Mouse (Mus musculus): ENCODE results near the gene Slc2a4.
A peak's percentile ranks its signal among the peaks of the same experiment; 100 is the strongest.
"Not testable (repeated sequence)": the region's sequence is repeated elsewhere in the genome, so short reads cannot be mapped to it uniquely, and the experiment has no call there.

The Slc2a4 gene

DNA sequence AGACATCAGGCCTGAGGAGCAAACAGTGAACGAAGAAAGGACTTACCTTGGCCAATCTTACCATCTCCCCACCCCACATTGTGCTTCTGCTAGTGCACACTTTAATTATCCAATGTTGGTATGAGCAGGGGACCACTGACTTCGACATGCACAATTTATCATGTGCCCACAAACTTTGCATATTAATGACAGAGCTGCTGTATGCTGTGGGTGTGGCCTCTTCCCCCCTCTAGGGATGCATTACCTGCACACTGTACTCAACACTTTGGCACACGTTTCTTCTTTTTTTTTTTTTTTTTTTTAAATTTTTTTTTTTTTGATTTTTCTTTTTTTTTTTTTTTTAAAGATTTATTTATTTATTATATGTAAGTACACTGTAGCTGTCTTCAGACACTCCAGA is 22.8 kb upstream of the Slc2a4 start:
- no peak for DNase-seq (ENCODE audit: low spot score)

DNA sequence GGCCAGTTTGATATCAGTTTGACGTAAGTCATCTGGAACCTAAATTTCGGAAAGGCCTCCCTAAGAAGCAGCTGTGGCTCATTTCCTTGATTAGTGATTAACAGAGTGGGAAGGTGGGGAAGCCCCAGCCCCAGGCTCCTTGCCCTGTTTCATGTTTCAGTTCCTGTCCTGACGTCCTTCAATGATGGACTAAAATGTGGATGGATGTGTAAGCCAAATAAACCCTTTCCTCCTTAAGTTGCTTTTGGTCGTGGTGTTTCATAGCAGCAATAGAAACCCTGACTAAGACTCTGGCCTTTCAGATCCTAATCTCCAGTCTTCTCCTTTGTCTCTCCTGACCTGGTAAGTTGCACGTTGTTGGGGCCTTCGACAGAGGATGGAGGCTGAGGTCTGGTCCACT is 22.2 kb upstream of the Slc2a4 start:
- no peak for DNase-seq (ENCODE audit: low spot score)

DNA sequence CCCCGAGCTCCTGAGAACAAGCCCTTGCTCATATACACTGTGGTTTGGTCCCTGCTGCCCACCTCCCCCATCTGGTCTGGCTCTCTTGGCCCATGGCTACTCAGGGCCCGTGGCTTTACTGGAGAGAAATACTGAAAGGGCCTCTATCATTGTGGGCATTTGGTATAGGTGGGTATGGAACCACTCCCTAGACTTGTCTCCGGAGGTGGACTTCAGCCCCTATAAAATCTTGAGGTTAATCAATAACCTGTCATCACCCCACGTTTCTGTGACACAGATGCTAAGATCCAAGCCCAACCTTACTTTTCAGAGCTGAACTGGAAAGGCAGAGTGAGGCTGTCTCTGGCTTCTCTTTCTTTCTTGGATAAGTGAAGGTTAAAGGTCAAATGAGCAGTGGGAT is 20.8 kb upstream of the Slc2a4 start:
- no peak for DNase-seq (ENCODE audit: low spot score)

DNA sequence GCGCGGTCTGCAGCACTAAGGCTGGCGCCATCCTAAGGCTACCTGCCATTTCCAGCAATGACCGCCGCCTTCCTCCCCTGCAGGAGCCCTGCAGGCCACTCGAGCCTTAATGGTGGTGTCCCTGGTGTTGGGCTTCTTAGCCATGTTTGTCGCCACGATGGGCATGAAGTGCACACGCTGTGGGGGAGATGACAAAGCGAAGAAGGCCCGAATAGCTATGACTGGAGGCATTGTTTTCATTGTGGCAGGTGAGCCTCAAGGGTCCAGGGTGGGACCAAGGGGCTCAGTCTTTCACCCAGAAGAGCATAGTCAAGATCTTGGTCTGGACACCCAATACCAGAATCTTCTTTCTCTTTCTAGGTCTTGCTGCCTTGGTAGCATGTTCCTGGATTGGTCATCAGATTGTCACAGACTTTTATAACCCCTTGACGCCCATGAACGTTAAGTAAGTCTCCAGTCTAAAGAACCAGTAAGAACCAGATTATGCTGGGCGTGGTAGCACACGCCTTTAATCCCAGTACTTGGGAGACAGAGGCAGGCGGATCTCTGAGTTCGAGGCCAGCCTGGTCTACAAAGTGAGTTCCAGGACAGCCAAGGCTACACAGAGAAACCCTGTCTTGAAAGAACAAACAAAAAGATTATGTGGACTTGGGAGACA is 19.0 kb upstream of the Slc2a4 start:
- DNase-seq (ENCODE audit: low spot score): no peak

DNA sequence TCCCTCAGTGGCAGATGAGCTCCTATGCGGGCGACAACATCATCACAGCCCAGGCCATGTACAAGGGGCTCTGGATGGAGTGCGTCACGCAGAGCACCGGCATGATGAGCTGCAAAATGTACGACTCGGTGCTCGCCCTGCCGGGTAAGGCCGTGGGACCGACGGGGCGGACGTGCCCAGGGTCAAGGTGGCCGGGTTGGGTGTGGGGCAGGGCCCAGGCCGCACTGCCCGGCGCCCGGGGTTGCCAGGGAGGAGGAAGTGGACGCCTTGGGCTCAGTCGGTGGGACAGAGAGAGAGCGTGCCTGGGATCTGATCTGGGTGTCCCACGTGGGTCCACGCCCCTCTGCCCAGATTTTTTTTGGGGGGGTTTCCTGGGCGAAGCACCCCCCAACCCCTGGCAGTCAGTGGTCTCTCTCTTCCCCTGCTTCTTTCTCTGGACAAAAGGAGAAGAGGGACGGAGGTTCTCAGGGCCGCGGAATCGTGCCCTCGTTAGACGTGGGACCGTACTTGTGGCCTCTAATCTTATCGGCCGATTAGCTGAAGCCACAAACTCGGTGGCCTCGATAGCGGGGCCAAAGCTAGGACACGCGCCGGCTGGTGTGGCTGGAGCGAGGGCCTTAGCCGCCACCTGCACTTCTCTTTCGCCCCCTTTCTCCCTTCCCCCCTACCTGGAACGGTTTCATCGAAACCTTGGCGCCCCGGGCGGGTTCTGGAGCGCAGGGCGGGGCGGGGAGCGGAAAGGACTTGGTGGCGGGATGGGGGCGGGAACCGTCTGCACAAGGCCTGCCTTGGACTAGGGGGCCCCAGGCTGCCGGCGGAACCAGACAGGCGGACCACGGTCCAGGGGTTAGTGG is 18.2 kb upstream of the Slc2a4 start:
- peak; percentile 49 for DNase-seq (ENCODE audit: low spot score)

DNA sequence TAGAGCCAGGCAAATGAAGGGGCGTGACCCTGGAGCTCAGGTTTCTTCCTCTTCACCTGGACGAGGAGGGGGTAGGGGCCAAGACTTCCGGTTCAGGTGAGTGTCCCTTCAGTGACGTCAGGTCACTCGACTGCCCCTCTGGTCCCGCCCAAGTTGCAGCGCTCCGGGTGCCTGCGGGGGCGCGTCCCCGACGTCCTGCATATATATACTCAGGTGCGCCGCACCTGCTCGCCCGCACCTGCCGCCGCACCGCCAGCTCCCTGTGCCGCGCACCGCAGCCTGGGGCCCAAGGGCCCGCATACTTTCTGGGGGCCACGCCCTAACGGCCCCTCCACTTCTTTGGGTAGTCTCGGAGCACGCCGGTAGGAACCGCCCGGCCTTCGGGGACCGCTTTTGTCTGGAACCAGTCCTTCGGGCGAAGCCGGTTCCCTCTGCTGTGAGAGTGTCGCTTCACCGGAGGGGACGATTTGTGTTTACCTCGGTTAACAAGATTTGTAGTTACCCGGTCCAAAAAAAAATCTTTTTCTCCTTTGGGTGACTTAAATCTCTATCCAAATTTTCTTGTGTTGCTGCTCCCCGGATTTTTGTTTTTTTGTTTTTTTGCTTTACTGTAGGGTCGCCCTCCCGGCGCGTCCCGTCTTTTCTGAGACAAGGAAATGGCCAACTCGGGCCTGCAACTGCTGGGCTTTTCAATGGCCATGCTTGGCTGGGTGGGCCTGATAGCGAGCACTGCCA is 17.4 kb upstream of the Slc2a4 start:
- peak; percentile 34 for DNase-seq (ENCODE audit: low spot score)

DNA sequence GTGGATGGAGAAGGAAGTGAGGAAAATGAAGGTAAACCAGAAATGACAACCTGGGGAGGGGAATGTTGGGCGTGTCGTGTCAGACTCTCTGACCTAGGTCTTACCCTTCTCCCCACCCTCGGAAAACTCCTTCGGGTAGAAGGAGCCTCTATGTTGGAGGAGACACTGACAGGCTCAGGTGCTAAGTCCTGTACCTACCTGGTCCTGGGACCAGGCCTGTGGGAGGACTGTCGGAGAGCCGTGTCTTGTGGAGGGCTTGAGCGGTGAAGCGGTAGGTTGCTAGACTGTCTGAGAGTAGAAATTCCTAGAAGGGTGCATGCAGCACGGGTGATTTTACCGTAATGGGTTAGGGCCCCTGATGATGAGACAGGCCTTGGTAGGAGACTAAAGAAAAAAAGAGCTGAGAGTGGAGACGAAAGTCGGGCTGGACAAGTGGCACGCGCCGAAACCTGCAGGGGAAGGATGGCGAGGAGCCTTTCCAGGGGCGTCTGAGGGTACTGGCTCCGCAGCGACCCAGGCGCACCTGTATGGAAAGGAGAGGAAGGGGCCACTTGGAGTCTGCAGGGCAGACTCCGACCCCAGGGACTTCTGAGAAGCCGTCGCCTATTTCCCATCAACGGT is 16.8 kb upstream of the Slc2a4 start, which contains the start of gene Cldn7:
TSS of gene Cldn7 (plus strand) at position 130 of the 621 bp plus-strand sequence.
- DNase-seq (ENCODE audit: low spot score): no peak

GRCm38 (mm10) chr11:69961841-69962240 is 13.9 kb upstream of the Slc2a4 start:
- DNase-seq (ENCODE audit: low spot score): no peak

- no peak for DNase-seq (ENCODE audit: low spot score)
Measured at GRCm38 (mm10) chr11:69960616-69961015, 12.6 kb upstream of the Slc2a4 start.

- DNase-seq (ENCODE audit: low spot score): no peak
Measured at GRCm38 (mm10) chr11:69956218-69956617, 8.2 kb upstream of the Slc2a4 start.

DNA sequence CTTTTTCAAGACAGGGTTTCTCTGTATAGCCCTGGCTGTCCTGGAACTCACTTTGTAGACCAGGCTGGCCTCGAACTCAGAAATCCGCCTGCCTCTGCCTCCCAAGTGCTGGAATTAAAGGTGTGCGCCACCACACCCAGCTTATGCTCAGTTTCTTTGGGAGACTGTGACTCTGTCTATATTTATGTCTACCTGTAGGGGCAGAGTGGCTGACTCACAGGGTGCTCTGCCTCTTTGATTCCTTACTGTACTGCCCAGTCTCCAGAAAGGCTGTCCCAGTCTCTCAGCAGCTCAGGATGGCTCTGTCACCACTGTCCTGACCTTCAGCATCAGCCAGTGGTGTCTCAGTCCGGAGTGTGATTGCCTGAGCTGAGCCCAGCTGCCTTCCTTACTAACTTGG is 7.6 kb upstream of the Slc2a4 start:
- DNase-seq (ENCODE audit: low spot score): not testable (repeated sequence)

DNA sequence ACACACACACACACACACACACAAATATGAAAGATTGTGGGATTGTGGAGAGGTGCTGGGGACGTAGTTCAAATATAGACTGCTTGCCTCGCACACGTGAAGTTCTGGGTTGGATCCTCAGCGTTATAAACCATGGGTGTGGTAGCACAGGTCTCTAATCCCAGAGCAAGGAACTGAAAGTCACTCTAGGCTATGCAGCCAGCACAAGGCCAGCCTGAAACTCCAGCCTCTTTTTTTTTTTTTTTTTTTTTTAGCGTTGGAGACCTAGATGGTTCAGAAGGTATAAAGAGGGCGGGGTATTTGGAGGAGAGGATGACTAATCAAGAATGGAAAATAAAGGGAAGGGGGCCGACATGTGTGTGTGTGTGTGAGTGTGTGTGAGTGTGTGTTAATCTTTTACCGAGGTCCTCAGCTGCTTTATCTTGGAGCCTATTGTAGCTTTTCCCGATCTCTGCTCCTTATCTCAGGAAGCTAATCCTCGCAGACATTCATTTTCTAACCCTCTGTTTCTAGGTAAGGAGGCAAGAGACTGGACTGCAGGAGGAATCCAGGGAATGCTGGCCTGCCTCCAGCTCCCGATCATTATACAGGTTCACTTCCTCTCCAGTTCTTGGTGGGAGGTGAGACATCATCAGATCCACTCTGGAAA is 5.4 kb upstream of the Slc2a4 start:
- no peak for DNase-seq (ENCODE audit: low spot score)

GRCm38 (mm10) chr11:69952274-69952673 is 4.3 kb upstream of the Slc2a4 start:
- DNase-seq (ENCODE audit: low spot score): no peak

- DNase-seq (ENCODE audit: low spot score): no peak
Measured at GRCm38 (mm10) chr11:69950807-69951459, 2.9 kb upstream of the Slc2a4 start.

DNA sequence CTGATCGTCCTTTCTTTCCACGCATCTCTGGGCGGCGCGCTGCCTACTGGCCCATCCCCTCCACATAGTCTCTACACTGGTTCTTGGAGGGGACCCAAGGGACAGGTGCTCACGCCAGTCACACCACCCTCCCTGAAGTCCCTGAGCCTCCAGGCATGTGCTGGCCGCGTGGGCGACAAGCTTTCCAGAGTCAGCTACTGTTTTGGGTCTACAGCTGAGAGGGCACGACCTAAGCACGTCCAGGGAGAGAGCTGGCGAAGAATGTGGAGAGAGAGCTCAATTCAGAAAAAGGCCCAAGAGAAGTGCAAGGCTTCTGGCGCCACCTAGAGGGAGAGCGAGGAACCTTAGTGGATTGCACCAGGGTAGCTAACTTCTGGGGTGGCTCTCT is 769 bp upstream of the Slc2a4 start:
- peak; percentile 80 for DNase-seq (ENCODE audit: low spot score)

DNA sequence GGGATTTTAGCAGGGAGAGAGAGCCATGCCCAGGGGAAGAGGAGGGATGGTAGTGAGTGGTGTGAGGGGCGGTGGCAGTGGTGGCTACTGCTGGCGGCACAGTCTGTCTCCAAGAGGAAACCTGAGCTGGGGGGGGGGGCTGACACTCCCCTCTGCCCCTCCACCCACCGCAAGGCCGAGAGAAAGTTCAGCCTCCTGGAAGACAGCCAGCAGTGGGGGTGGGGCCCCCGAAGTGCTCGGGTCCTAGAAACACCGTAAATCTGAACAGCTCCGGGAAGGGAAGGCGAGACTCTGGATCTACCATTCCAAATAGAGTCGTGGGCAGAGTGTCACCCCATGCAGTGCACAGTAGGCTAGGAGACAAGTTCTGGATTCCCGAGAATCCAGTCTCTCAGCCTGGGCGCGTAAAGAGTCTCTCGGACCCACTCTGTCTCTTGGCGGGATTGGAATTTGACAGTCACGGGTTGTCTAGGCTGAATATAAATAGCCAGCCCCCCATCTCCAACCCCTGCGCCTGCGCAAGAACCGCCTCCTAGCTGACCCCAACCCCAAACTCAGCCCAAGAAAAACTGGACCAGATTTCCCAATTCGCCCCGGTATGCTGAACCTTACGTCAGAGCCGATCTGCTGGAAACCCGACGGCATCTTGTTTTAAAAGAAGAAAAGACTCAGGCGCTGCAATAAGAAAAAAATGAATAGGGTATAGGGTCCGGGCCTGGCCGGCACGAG is 487 bp downstream of the Slc2a4 start:
- DNase-seq (ENCODE audit: low spot score): peak; percentile 50

- no peak for DNase-seq (ENCODE audit: low spot score)
Measured at GRCm38 (mm10) chr11:69945997-69946891, 1.7 kb downstream of the Slc2a4 start.

GRCm38 (mm10) chr11:69945216-69945615 is 2.8 kb downstream of the Slc2a4 start:
- DNase-seq (ENCODE audit: low spot score): no peak

GRCm38 (mm10) chr11:69940962-69941361 is 7.0 kb downstream of the Slc2a4 start:
- DNase-seq (ENCODE audit: low spot score): no peak

GRCm38 (mm10) chr11:69939731-69940130 is 8.3 kb downstream of the Slc2a4 start:
- DNase-seq (ENCODE audit: low spot score): no peak

All from ovary, postnatal 36 days (tissue).